Mouse (Mus musculus) frontal cortex, postnatal 10 days (tissue): ENCODE results near the gene Pilrb1.
"Not testable (repeated sequence)": the region's sequence is repeated elsewhere in the genome, so short reads cannot be mapped to it uniquely, and the experiment has no call there.

Experiments used
- DNase-seq, 2 experiments: peaks; one replicate each; pipeline ENCODE4 v3.0.0; 2022; ENCODE audit warnings: low spot score in 2 of 2, mixed read lengths in 1 of 2

The Pilrb1 gene

GRCm38 (mm10) chr5:137857960-137858710, at the start of gene Pilrb1:
Pilrb1 (minus strand) TSS chr5:137858106.
- not testable (repeated sequence) for DNase-seq

GRCm38 (mm10) chr5:137897812-137898211, 39.9 kb upstream of the Pilrb1 start:
- no peak for DNase-seq

GRCm38 (mm10) chr5:137892954-137893353, 35.0 kb upstream of the Pilrb1 start:
- no peak for DNase-seq

GRCm38 (mm10) chr5:137887666-137888065, 29.8 kb upstream of the Pilrb1 start:
- DNase-seq, result no peak

- peak; percentile 11 to 49 for DNase-seq
Observed at GRCm38 (mm10) chr5:137885894-137886293, 28.0 kb upstream of the Pilrb1 start.

GRCm38 (mm10) chr5:137883345-137883744, 25.4 kb upstream of the Pilrb1 start:
- no peak for DNase-seq

GRCm38 (mm10) chr5:137882922-137883321, 25.0 kb upstream of the Pilrb1 start:
- no peak for DNase-seq

- peak in 1 of 2 experiments; percentile 7 for DNase-seq
Observed at GRCm38 (mm10) chr5:137877860-137878259, 20.0 kb upstream of the Pilrb1 start.

- DNase-seq, result no peak
Observed at GRCm38 (mm10) chr5:137875054-137875453, 17.1 kb upstream of the Pilrb1 start.

GRCm38 (mm10) chr5:137872381-137872702, 14.4 kb upstream of the Pilrb1 start:
- not testable (repeated sequence) for DNase-seq

- not testable (repeated sequence) for DNase-seq
Observed at GRCm38 (mm10) chr5:137871644-137872380, 13.9 kb upstream of the Pilrb1 start, which contains the start of gene Pilrb2. Pilrb2 (minus strand) TSS chr5:137871815.

GRCm38 (mm10) chr5:137868600-137868999, 10.7 kb upstream of the Pilrb1 start:
- DNase-seq, result not testable (repeated sequence)

GRCm38 (mm10) chr5:137864008-137864407, 6.1 kb upstream of the Pilrb1 start:
- DNase-seq, result not testable (repeated sequence)

- DNase-seq, result not testable (repeated sequence)
Observed at GRCm38 (mm10) chr5:137856870-137857269, 1.0 kb downstream of the Pilrb1 start.

GRCm38 (mm10) chr5:137854907-137855306, 3.0 kb downstream of the Pilrb1 start:
- not testable (repeated sequence) for DNase-seq

GRCm38 (mm10) chr5:137850313-137850712, 7.6 kb downstream of the Pilrb1 start:
- not testable (repeated sequence) for DNase-seq

- not testable (repeated sequence) for DNase-seq
Observed at GRCm38 (mm10) chr5:137837110-137837509, 20.8 kb downstream of the Pilrb1 start.

- DNase-seq, result no peak
Observed at GRCm38 (mm10) chr5:137836611-137837010, 21.3 kb downstream of the Pilrb1 start.

- DNase-seq, result not testable (repeated sequence)
Observed at GRCm38 (mm10) chr5:137835966-137836520, 21.9 kb downstream of the Pilrb1 start, which contains the start of gene Pilra. Pilra (minus strand) TSS chr5:137836281.

- DNase-seq, result no peak
Observed at GRCm38 (mm10) chr5:137833500-137833899, 24.4 kb downstream of the Pilrb1 start.

GRCm38 (mm10) chr5:137831506-137831905, 26.4 kb downstream of the Pilrb1 start:
- no peak for DNase-seq

- DNase-seq, result no peak
Observed at GRCm38 (mm10) chr5:137831106-137831505, 26.8 kb downstream of the Pilrb1 start.
